Mouse (Mus musculus) adrenal gland, postnatal 0 days (tissue): ENCODE results near the gene Chchd6. TPM values are rescaled to one million over a fixed set of nuclear protein-coding genes. Genes with fewer than 3 reads are reported as not detected.

Experiments used
- polyA plus RNA-seq: library from polyadenylated mRNA; unstranded; fragments of >200 nt; fragmentation: Nextera tagmentation; extraction: Ambion mirVana; gene quantifications from 2 replicates; pipeline ENCODE4 v1.2.1, GENCODE M21; 2015

Chchd6 gene
- polyA plus RNA-seq: 44.7 and 47.5 TPM in 2 replicates

GRCm38 (mm10) chr6:89595018-89595776 is at the start of gene Chchd6:
TSS of gene Chchd6 (minus strand) at chr6:89595652.

DNA sequence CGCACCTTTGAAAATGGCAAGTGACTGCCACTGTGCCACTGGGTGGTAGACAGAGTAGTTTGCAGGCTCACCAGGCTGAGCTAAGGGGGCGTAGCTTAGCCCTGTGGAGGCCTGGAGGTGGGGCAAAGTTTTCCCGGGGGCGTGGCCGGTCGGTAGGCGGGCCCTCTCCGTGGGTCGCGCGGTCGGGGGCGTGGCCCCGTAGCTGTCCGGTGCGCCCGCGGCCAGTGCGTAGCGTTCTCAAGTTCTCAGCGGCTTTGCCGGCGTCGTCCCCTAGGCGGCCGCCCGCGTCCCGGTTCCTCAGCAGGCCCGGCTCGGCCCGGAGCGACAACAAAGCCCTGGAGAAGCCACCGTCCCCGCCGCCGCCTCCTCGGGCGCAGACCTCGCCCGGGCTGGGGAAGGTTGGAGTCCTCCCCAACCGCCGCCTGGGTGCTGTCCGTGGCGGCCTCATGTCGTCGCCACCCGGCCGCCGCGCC is 48.4 kb upstream of the Chchd6 start, which contains the start of gene Txnrd3:
TSS of gene Txnrd3 (plus strand) at position 191 of the 473 bp plus-strand sequence.

GRCm38 (mm10) chr6:89362281-89363106 is 233.0 kb downstream of the Chchd6 start, which contains the start of gene Plxna1:
TSS of gene Plxna1 (minus strand) at chr6:89362620.

Other genes with a start within 250 kb of the Chchd6 start
- 16.2 and 21.3 TPM in 2 replicates for gene Plxna1, start 233.0 kb downstream of the Chchd6 start, polyA plus RNA-seq
- gene Txnrd3, start 48.3 kb upstream of the Chchd6 start, polyA plus RNA-seq: 8.4 and 13.3 TPM in 2 replicates
- not detected in 2 replicates for gene Vmn1r40, start 111.9 kb upstream of the Chchd6 start, polyA plus RNA-seq
- not detected in 2 replicates for gene Vmn1r41, start 145.1 kb upstream of the Chchd6 start, polyA plus RNA-seq